Mouse (Mus musculus) brain, embryonic 14.5 days (tissue): ENCODE results near the gene Slc39a11.

ENCODE experiments used
- CTCF ChIP-seq: fragments of 200-500 bp; IDR thresholded peaks from 2 replicates; pipeline ENCODE4 v1.5.1; 2012; ENCODE audit warnings: inconsistent platforms, mild to moderate bottlenecking, moderate library complexity, borderline replicate concordance; ENCODE audit not compliant: insufficient read depth, insufficient read length; ENCODE audit errors: extremely low read depth
- POLR2A ChIP-seq: fragments of 200-500 bp; IDR thresholded peaks from 2 replicates; pipeline ENCODE4 v1.6.1; 2012; ENCODE audit warnings: mild to moderate bottlenecking, inconsistent platforms, borderline replicate concordance; ENCODE audit not compliant: poor library complexity, insufficient read depth, insufficient read length, severe bottlenecking; ENCODE audit errors: extremely low read depth

DNA sequence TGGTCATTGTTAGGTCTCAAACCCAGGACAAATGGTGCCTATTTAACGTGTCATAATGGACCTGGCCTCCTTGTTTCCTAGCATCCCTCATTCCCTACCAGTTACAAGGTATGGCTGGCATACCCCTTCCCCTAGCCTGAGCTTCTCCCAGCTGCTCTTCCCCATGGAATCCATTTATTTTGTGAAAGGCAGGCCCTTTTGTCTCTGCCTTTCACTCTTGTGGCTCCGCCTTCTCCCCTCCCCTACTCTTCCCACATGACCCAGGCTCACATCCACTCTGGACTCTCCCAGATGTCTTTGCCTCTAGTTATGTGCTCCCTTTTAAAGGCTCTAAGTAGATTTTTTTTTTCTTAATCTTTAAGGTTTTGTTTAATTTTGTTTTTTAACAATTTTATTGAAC is 37.2 kb upstream of the Slc39a11 start:
- TF ChIP-seq CTCF (no peak), POLR2A (no peak)
